Mouse (Mus musculus): ENCODE measurements at regions not wholly inside any gene's neighbourhood (a gene's known extent, or its start where the extent isn't known, plus 50 kb on each side); places are given as distances from the start of the nearest gene placed in this dataset. TPM values are rescaled to one million over a fixed set of nuclear protein-coding genes. Genes with fewer than 3 reads are reported as not detected.

Small RNA genes lying in the stretch of these regions (microRNA-seq; reads per million reads assigned to microRNA genes)
- gene Gm27878, result not detected

All from heart, embryonic 12.5 days (tissue).